Mouse (Mus musculus) cerebellum, adult 11 months (tissue): Measurements from ENCODE around the gene Olfr444.

ENCODE experiments used
- DNase-seq: peaks from one replicate; pipeline ENCODE4 v3.0.0; 2022

The Olfr444 gene

GRCm38 (mm10) chr6:42948767-42949166 lies at the start of gene Olfr444:
Gene Olfr444, plus strand, starts transcription at chr6:42949067.
- no peak for DNase-seq

- no peak for DNase-seq
Measured at GRCm38 (mm10) chr6:42900345-42900744, 48.5 kb upstream of the Olfr444 start.

- no peak for DNase-seq
Measured at GRCm38 (mm10) chr6:42908578-42908977, 40.3 kb upstream of the Olfr444 start, which contains the start of gene Olfr447. Gene Olfr447, plus strand, starts transcription at chr6:42908878.

GRCm38 (mm10) chr6:42921077-42921476 lies 27.8 kb upstream of the Olfr444 start, which contains the start of gene Olfr446:
Gene Olfr446, plus strand, starts transcription at chr6:42921377.
- DNase-seq = no peak

GRCm38 (mm10) chr6:42980377-42980776 lies 31.5 kb downstream of the Olfr444 start:
- DNase-seq = no peak
